Comparison of ENCODE assay signal across 16 mouse cellular contexts in genomic region chr9:75282179-75282578, GRCm38 (mm10). TPM values are rescaled to one million over a fixed set of nuclear protein-coding genes. Genes with fewer than 3 reads are reported as not detected.
A peak's percentile ranks its signal among the peaks of the same experiment; 100 is the strongest.
DNase-seq lines count a peak whose midpoint lies in the region; ATAC-seq and TF ChIP-seq lines count a peak whose summit lies in the region.
"Had no signal": no experiment of that assay in that cellular context is flagged by ENCODE, and none has a peak within 500 bp of the region (broad histone marks: within the 10 kb centered on the region; RNA-seq: fewer than 3 reads in every experiment).

No protein-coding gene starts in this region.

- intact Hi-C loops in heart, postnatal 14 days (cut with DNase I), result loop anchor here (5.0 to 10.0 kb wide), 2 partner anchors 233 to 380 kb away; no protein-coding TSS in a partner anchor

- H3K79me2 ChIP-seq in CH12.LX (replicated peaks; ENCODE audit: control insufficient read depth, extremely low read depth, insufficient read depth, poor library complexity, severe bottlenecking), result no peaks in the 10 kb centered on the region

- H3K9ac ChIP-seq in neural tube, embryonic 13.5 days, result 0 out of 2 replicates have a peak overlapping the region, but pooled peaks have one; percentile 22
- H3K9ac ChIP-seq in CH12.LX (ENCODE audit: insufficient read depth, low read depth), result no peak overlapping the region
- no peak overlapping the region for H3K9ac ChIP-seq in forebrain, embryonic 14.5 days (ENCODE audit: low read length)
- H3K9ac ChIP-seq: embryonic facial prominence, embryonic 13.5 days; embryonic facial prominence, embryonic 15.5 days; forebrain, embryonic 12.5 days; forebrain, embryonic 15.5 days; forebrain, postnatal 0 days had no signal

- TF ChIP-seq POLR2A in CH12.LX (IDR thresholded peaks at IDR 0.05; ENCODE audit: low read depth, low read length), result no peak

- H3K4me1 ChIP-seq in neural tube, embryonic 13.5 days (replicated peaks), result no peaks in the 10 kb centered on the region
- peaks cover 8 to 33% of the 10 kb centered on the region in 2 experiments for H3K4me1 ChIP-seq in CH12.LX (ENCODE audit: control insufficient read depth in 1 of 2, insufficient read depth in 2 of 2)
- H3K4me1 ChIP-seq in forebrain, embryonic 14.5 days (ENCODE audit: control insufficient read depth, insufficient read depth, low read length), result no peaks in the 10 kb centered on the region
- H3K4me1 ChIP-seq: embryonic facial prominence, embryonic 13.5 days; embryonic facial prominence, embryonic 15.5 days; forebrain, embryonic 12.5 days; forebrain, embryonic 15.5 days had no signal

- TF ChIP-seq RAD21 in CH12.LX (IDR thresholded peaks at IDR 0.05; ENCODE audit: low read depth, low read length), result no peak

- H3K9me3 ChIP-seq in neural tube, embryonic 13.5 days, result no peaks in the 10 kb centered on the region
- H3K9me3 ChIP-seq in CH12.LX (replicated peaks; ENCODE audit: low read length), result no peaks in the 10 kb centered on the region
- no peaks in the 10 kb centered on the region for H3K9me3 ChIP-seq in forebrain, embryonic 14.5 days (replicated peaks; ENCODE audit: control insufficient read depth, low read length)
- H3K9me3 ChIP-seq: embryonic facial prominence, embryonic 13.5 days; embryonic facial prominence, embryonic 15.5 days; forebrain, embryonic 10.5 days; forebrain, embryonic 12.5 days; forebrain, embryonic 15.5 days had no signal

- no peak overlapping the region for H3K27ac ChIP-seq in neural tube, embryonic 13.5 days (replicated peaks)
- H3K27ac ChIP-seq in CH12.LX (ENCODE audit: insufficient read depth, low read depth), result no peak overlapping the region
- H3K27ac ChIP-seq in forebrain, embryonic 14.5 days (ENCODE audit: low read depth, low read length), result no peak overlapping the region
- H3K27ac ChIP-seq: embryonic facial prominence, embryonic 13.5 days; embryonic facial prominence, embryonic 15.5 days; forebrain, embryonic 10.5 days; forebrain, embryonic 12.5 days; forebrain, embryonic 15.5 days had no signal

- ATAC-seq in neural tube, embryonic 13.5 days (ENCODE audit: low read depth), result peak; percentile 29; the same call in 1 of the 2 replicates
- peak; percentile 71 for ATAC-seq in megakaryocyte, adult 5-6 weeks (ENCODE audit: poor library complexity, severe bottlenecking)
- ATAC-seq in forebrain, embryonic 14.5 days, result no peak
- no peak for ATAC-seq in activated CD4-positive, CD25-positive, alpha-beta regulatory T cell, adult 4 months

- WGBS in neural tube, embryonic 13.5 days, result 93% methylated on average over 2 of the region's 2 CpGs
- WGBS in forebrain, embryonic 14.5 days, result 86% methylated on average over 2 of the region's 2 CpGs

- dilution Hi-C loops in CH12.LX (cut with MboI; ENCODE audit: extremely low pct_ligation_motif_present, extremely low pct_unique_long_range_greater_than_20kb, low sequenced_read_pairs), result no loop called here

- H3K36me3 ChIP-seq in neural tube, embryonic 13.5 days, result no peaks in the 10 kb centered on the region
- H3K36me3 ChIP-seq in CH12.LX (replicated peaks in 1 of 2; ENCODE audit: control insufficient read depth in 1 of 2, insufficient read depth in 1 of 2, low read length in 1 of 2), result peaks cover 2 to 33% of the 10 kb centered on the region in 2 experiments
- no peaks in the 10 kb centered on the region for H3K36me3 ChIP-seq in splenic B cell, adult 2 months (ENCODE audit: control insufficient read depth, insufficient read depth, low read length, poor library complexity, severe bottlenecking)
- H3K36me3 ChIP-seq in forebrain, embryonic 14.5 days (ENCODE audit: control insufficient read depth, insufficient read depth, low read length), result no peaks in the 10 kb centered on the region
- H3K36me3 ChIP-seq: embryonic facial prominence, embryonic 13.5 days; embryonic facial prominence, embryonic 15.5 days; forebrain, embryonic 10.5 days; forebrain, embryonic 12.5 days; forebrain, embryonic 15.5 days had no signal

- DNase-seq in neural tube, embryonic 10.5 days (ENCODE audit: extremely low spot score, low spot score), result no peak
- DNase-seq in CH12.LX (ENCODE audit: extremely low read depth), result peak; percentile 64
- DNase-seq in splenic B cell, adult 2 months (ENCODE audit: low read depth, low spot score), result peak; percentile 37
- no peak for DNase-seq in heart, postnatal 14 days
- no peak for DNase-seq in forebrain, embryonic 14.5 days (ENCODE audit: low spot score)

- no peak overlapping the region for H3K4me3 ChIP-seq in neural tube, embryonic 13.5 days
- H3K4me3 ChIP-seq in CH12.LX (replicated peaks in 1 of 3; ENCODE audit: low read depth in 2 of 3, low read length in 2 of 3, poor library complexity in 1 of 3), result no peak overlapping the region
- no peak overlapping the region for H3K4me3 ChIP-seq in forebrain, embryonic 14.5 days (ENCODE audit: low read depth, low read length)
- H3K4me3 ChIP-seq: embryonic facial prominence, embryonic 13.5 days; embryonic facial prominence, embryonic 15.5 days; erythroblast, embryonic 14.5 days; forebrain, embryonic 10.5 days; forebrain, embryonic 12.5 days; forebrain, embryonic 15.5 days had no signal

- no peak for TF ChIP-seq CTCF in CH12.LX (conservative IDR thresholded peaks at IDR 0.05 in 1 of 2, IDR thresholded peaks at IDR 0.05 in 1 of 2; ENCODE audit: low read depth in 2 of 2, low read length in 2 of 2)

- no peak overlapping the region for H3K4me2 ChIP-seq in neural tube, embryonic 13.5 days
- peak overlapping the region; percentile 33; the same call in 1 of the 2 replicates for H3K4me2 ChIP-seq in CH12.LX (ENCODE audit: insufficient read depth, low read depth, poor library complexity, severe bottlenecking)
- H3K4me2 ChIP-seq in forebrain, embryonic 14.5 days (ENCODE audit: low read length), result no peak overlapping the region
- H3K4me2 ChIP-seq: embryonic facial prominence, embryonic 13.5 days; embryonic facial prominence, embryonic 15.5 days; forebrain, embryonic 12.5 days; forebrain, embryonic 15.5 days had no signal

- peaks cover 4% of the 10 kb centered on the region; the same call in 1 of the 2 replicates for H3K27me3 ChIP-seq in neural tube, embryonic 13.5 days
- H3K27me3 ChIP-seq in CH12.LX (replicated peaks), result no peaks in the 10 kb centered on the region
- no peaks in the 10 kb centered on the region for H3K27me3 ChIP-seq in splenic B cell, adult 2 months (ENCODE audit: control insufficient read depth, insufficient read depth, low read length, poor library complexity, severe bottlenecking)
- no peaks in the 10 kb centered on the region for H3K27me3 ChIP-seq in forebrain, embryonic 14.5 days (replicated peaks; ENCODE audit: control insufficient read depth, insufficient read depth, low read length)
- H3K27me3 ChIP-seq: embryonic facial prominence, embryonic 13.5 days; forebrain, embryonic 15.5 days had no signal

- TF ChIP-seq EP300 in CH12.LX (IDR thresholded peaks at IDR 0.05; ENCODE audit: low read length), result peak; percentile 87

- in situ Hi-C loops in CH12.LX (cut with MboI; ENCODE audit: low pct_ligation_motif_present, low pct_unique_long_range_greater_than_20kb, low sequenced_read_pairs), result loop anchor here (10.0 kb wide), 1 partner anchor 227 kb away; no protein-coding TSS in a partner anchor

TF ChIP-seq in CH12.LX, 34 proteins besides CTCF, POLR2A, EP300 and RAD21:
- TF ChIP-seq NELFE (IDR thresholded peaks at IDR 0.05; ENCODE audit: low read depth, low read length) (no peak), CHD1 (IDR thresholded peaks at IDR 0.05; ENCODE audit: low read depth, low read length) (no peak), ZC3H11A (IDR thresholded peaks at IDR 0.05; ENCODE audit: low read depth, low read length) (no peak), PAX5 (IDR thresholded peaks at IDR 0.05; ENCODE audit: low read length) (no peak), IRF4 (IDR thresholded peaks at IDR 0.05; ENCODE audit: low read depth, low read length) (peak; percentile 90), USF1 (IDR thresholded peaks at IDR 0.05; ENCODE audit: low read depth, low read length) (no peak), SMC3 (IDR thresholded peaks at IDR 0.05; ENCODE audit: low read depth, low read length) (no peak), KAT2A (IDR thresholded peaks at IDR 0.05; ENCODE audit: insufficient replicate concordance, low read length) (no peak), HCFC1 (IDR thresholded peaks at IDR 0.05; ENCODE audit: low read depth, low read length) (no peak), MYC (IDR thresholded peaks at IDR 0.05; ENCODE audit: low read depth, low read length) (no peak), JUND (conservative IDR thresholded peaks at IDR 0.05; ENCODE audit: low read depth, low read length) (peak; percentile 35; the same call in 1 of the 2 replicates), TCF12 (IDR thresholded peaks at IDR 0.05; ENCODE audit: low read depth, low read length) (0 out of 2 replicates have a peak, but pooled peaks have one; percentile 23)

RNA-seq across cellular contexts. Expression of gene Gnb5, which starts 23.9 kb away (rescaled TPM):
- 60.7 and 63.7 TPM in 2 replicates for polyA plus RNA-seq in neural tube, embryonic 13.5 days (2015; fragmentation: Nextera tagmentation; extraction: Ambion mirVana)
- total RNA-seq in CH12.LX (2012; rRNA removed) (4.4 and 6.5 TPM in 2 replicates), CH12.LX (2014; rRNA removed) (2.9 and 4.7 TPM in 2 replicates)
- polyA plus RNA-seq in CH12.LX (2012; ENCODE audit: insufficient read length, low read depth), result 2.7 and 3.1 TPM in 2 replicates
- 0.51 TPM in 1 of 2 replicates, not detected in the other for total RNA-seq in megakaryocyte, adult 5-6 weeks (2015)
- 0.29 TPM in 1 of 2 replicates, not detected in the other for total RNA-seq in megakaryocyte, adult 5-6 weeks (2017)
- total RNA-seq in heart, postnatal 14 days (2021), result 10 to 100 TPM; 28.0 to 29.9 TPM
- polyA plus RNA-seq in forebrain, embryonic 14.5 days (2014; fragmentation: Nextera tagmentation; extraction: Ambion mirVana), result 53.2 and 57.5 TPM in 2 replicates
- 10 to 100 TPM in 1 of 2 experiments, 1 to 10 TPM in 1; 7.4 to 10.3 TPM for polyA plus RNA-seq in activated CD4-positive, CD25-positive, alpha-beta regulatory T cell, adult 4 months (2017; shearing (Covaris generic))
- polyA plus RNA-seq: erythroblast, embryonic 14.5 days had no signal

RNA-seq across cellular contexts. Expression of gene Myo5c, which starts 50.4 kb away (rescaled TPM):
- 0.45 TPM in 2 replicates for polyA plus RNA-seq in neural tube, embryonic 13.5 days (2015; fragmentation: Nextera tagmentation; extraction: Ambion mirVana)
- total RNA-seq in CH12.LX (2012; rRNA removed), result 1.6 and 4.4 TPM in 2 replicates
- total RNA-seq in CH12.LX (2014; rRNA removed), result 3.7 and 3.8 TPM in 2 replicates
- 4.7 and 5.2 TPM in 2 replicates for polyA plus RNA-seq in CH12.LX (2012; ENCODE audit: insufficient read length, low read depth)
- total RNA-seq in megakaryocyte, adult 5-6 weeks (2015), result not detected in 2 replicates
- total RNA-seq in megakaryocyte, adult 5-6 weeks (2017), result not detected in 2 replicates
- 1 to 10 TPM; 5.8 to 6.2 TPM for total RNA-seq in heart, postnatal 14 days (2021)
- 0.10 and 0.14 TPM in 2 replicates for polyA plus RNA-seq in forebrain, embryonic 14.5 days (2014; fragmentation: Nextera tagmentation; extraction: Ambion mirVana)
- polyA plus RNA-seq in activated CD4-positive, CD25-positive, alpha-beta regulatory T cell, adult 4 months (2017; shearing (Covaris generic)), result not detected
- total RNA-seq: MEL had no signal
- polyA plus RNA-seq: erythroblast, embryonic 14.5 days had no signal

Comparison
In these comparisons a context has a peak if more than half of its experiments do, and no peak if none do; other contexts are left out.
1. ATAC-seq: peak in neural tube, embryonic 13.5 days (single experiment) and megakaryocyte, adult 5-6 weeks (single experiment); none in forebrain, embryonic 14.5 days (single experiment) and activated CD4-positive, CD25-positive, alpha-beta regulatory T cell, adult 4 months (single experiment).
2. DNase-seq: peak in CH12.LX (single experiment) and splenic B cell, adult 2 months (single experiment); none in neural tube, embryonic 10.5 days (single experiment), heart, postnatal 14 days (0 of 2) and forebrain, embryonic 14.5 days (single experiment).